Mouse (Mus musculus) lung, embryonic 14.5 days (tissue): ENCODE results near the gene Cdhr4. TPM values are rescaled to one million over a fixed set of nuclear protein-coding genes. Genes with fewer than 3 reads are reported as not detected.

Experiments
- ATAC-seq: fragments of 200-750 bp; cut with Nextera tagmentation; 2 replicates; pipeline ENCODE4 v1.8.0; 2017; ENCODE audit warnings: mild to moderate bottlenecking, moderate TSS enrichment, moderate library complexity; ENCODE audit not compliant: insufficient read depth
- DNase-seq: peaks from one replicate; pipeline ENCODE4 v3.0.0-alpha.2; 2015
- H3K27ac ChIP-seq: fragments of 300-500 bp; sonication (generic); 2 replicates; pipeline ENCODE4 v1.5.1; 2014; ENCODE audit warnings: low read depth, mild to moderate bottlenecking, moderate library complexity
- H3K27me3 ChIP-seq: fragments of 300-500 bp; sonication (generic); 2 replicates; pipeline ENCODE4 v1.6.1; 2014; ENCODE audit warnings: low read length, control low read depth; ENCODE audit not compliant: insufficient read depth
- H3K36me3 ChIP-seq: fragments of 300-500 bp; sonication (generic); 2 replicates; pipeline ENCODE4 v1.6.1; 2014; ENCODE audit warnings: control low read depth; ENCODE audit not compliant: insufficient read depth
- H3K4me1 ChIP-seq: fragments of 300-500 bp; sonication (generic); 2 replicates; pipeline ENCODE4 v1.6.1; 2014; ENCODE audit warnings: antibody characterized with exemption, control low read depth; ENCODE audit not compliant: insufficient read depth
- H3K4me2 ChIP-seq: fragments of 300-500 bp; sonication (generic); 2 replicates; pipeline ENCODE4 v1.6.1; 2014; ENCODE audit warnings: mild to moderate bottlenecking
- H3K4me3 ChIP-seq: fragments of 300-500 bp; sonication (generic); 2 replicates; pipeline ENCODE4 v1.5.1; 2014; ENCODE audit warnings: low read depth, low read length
- H3K9ac ChIP-seq: fragments of 300-500 bp; sonication (generic); 2 replicates; pipeline ENCODE4 v1.6.1; 2014
- H3K9me3 ChIP-seq: fragments of 300-500 bp; sonication (generic); 2 replicates; pipeline ENCODE4 v1.6.1; 2016; ENCODE audit warnings: low read depth, low read length, control low read depth
- CTCF ChIP-seq: IDR thresholded peaks from 2 replicates; pipeline ENCODE4 v1.5.1; 2016; ENCODE audit warnings: antibody characterized with exemption, low read depth
- WGBS: fragments of 180-500 bp; shearing (Covaris S2); extraction: QIAGEN DNeasy Blood & Tissue Kit; methylation state at CpG from one replicate; pipeline ENCODE4 v1.1.7; 2014; 5-methylcytosine and 5-hydroxymethylcytosine counted together
- polyA plus RNA-seq: library from polyadenylated mRNA; unstranded; fragments of >200 nt; fragmentation: Nextera tagmentation; extraction: Ambion mirVana; gene quantifications from 2 replicates; pipeline ENCODE4 v1.2.1, GENCODE M21; 2014

The Cdhr4 gene
- polyA plus RNA-seq, 1 experiment from 2014 or later: 8.3 TPM

GRCm38 (mm10) chr9:108044751-108045492, 52.6 kb downstream of the Cdhr4 start:
- no peaks in the 10 kb centered on the region for H3K9me3 ChIP-seq
- no peak overlapping the region for H3K4me2 ChIP-seq
- no peaks in the 10 kb centered on the region for H3K27me3 ChIP-seq
- no peak overlapping the region for H3K9ac ChIP-seq
- 92% methylated on average over 8 of the region's 8 CpGs for WGBS
- TF ChIP-seq CTCF: peak; percentile 9; the same call in 1 of the 2 replicates
- ATAC-seq: no peak
- H3K36me3 ChIP-seq: peaks cover 60% of the 10 kb centered on the region
- H3K4me3 ChIP-seq: no peak overlapping the region
- 0 out of 2 replicates have a peak, but pooled peaks cover 3% of the 10 kb centered on the region for H3K4me1 ChIP-seq
- no peak overlapping the region for H3K27ac ChIP-seq
- no peak for DNase-seq

- H3K4me1 ChIP-seq: 0 out of 2 replicates have a peak, but pooled peaks cover 3% of the 10 kb centered on the region
- ATAC-seq (no peak), DNase-seq (no peak)
- no peaks in the 10 kb centered on the region for H3K27me3 ChIP-seq
- no peak overlapping the region for H3K4me2 ChIP-seq
- no peaks in the 10 kb centered on the region for H3K9me3 ChIP-seq
- H3K9ac ChIP-seq: no peak overlapping the region
- WGBS: 85% methylated on average over 4 of the region's 4 CpGs
- TF ChIP-seq CTCF: no peak
- no peak overlapping the region for H3K27ac ChIP-seq
- peaks cover 60% of the 10 kb centered on the region for H3K36me3 ChIP-seq
- no peak overlapping the region for H3K4me3 ChIP-seq
These were observed 54.3 kb downstream of the Cdhr4 start for GRCm38 (mm10) chr9:108046582-108046981.

GRCm38 (mm10) chr9:108047601-108048565, 55.6 kb downstream of the Cdhr4 start:
- no peak for TF ChIP-seq CTCF
- Histone ChIP-seq H3K4me1 (0 out of 2 replicates have a peak, but pooled peaks cover 3% of the 10 kb centered on the region), H3K4me2 (peak overlapping the region; percentile 91), H3K27me3 (no peaks in the 10 kb centered on the region), H3K4me3 (peak overlapping the region; percentile 78), H3K36me3 (peaks cover 59% of the 10 kb centered on the region), H3K9me3 (no peaks in the 10 kb centered on the region), H3K9ac (peak overlapping the region; percentile 57), H3K27ac (peak overlapping the region; percentile 77)
- ATAC-seq (no peak), DNase-seq (no peak)
- WGBS: 43% methylated on average over 17 of the region's 17 CpGs

- no peak for TF ChIP-seq CTCF
- no peaks in the 10 kb centered on the region for H3K9me3 ChIP-seq
- H3K4me1 ChIP-seq: peaks cover 7% of the 10 kb centered on the region; the same call in 1 of the 2 replicates
- no peaks in the 10 kb centered on the region for H3K27me3 ChIP-seq
- H3K9ac ChIP-seq: peak overlapping the region; percentile 57
- ATAC-seq: peak; percentile 42
- peak overlapping the region; percentile 78 for H3K4me3 ChIP-seq
- WGBS: under 1% methylated on average over 19 of the region's 19 CpGs
- H3K27ac ChIP-seq: peak overlapping the region; percentile 77
- H3K36me3 ChIP-seq: peaks cover 54% of the 10 kb centered on the region
- H3K4me2 ChIP-seq: peak overlapping the region; percentile 91
- DNase-seq: peak; percentile 59
These were observed 56.3 kb downstream of the Cdhr4 start for GRCm38 (mm10) chr9:108048566-108048955.

- H3K4me1 ChIP-seq: peaks cover 7% of the 10 kb centered on the region; the same call in 1 of the 2 replicates
- H3K4me3 ChIP-seq: peak within 1 kb of the TSS; percentile 78
- under 1% methylated on average over 34 of the region's 39 CpGs for WGBS
- no peaks in the 10 kb centered on the region for H3K9me3 ChIP-seq
- peak; percentile 99 for DNase-seq
- H3K9ac ChIP-seq: peak within 1 kb of the TSS; percentile 75
- H3K4me2 ChIP-seq: peak within 1 kb of the TSS; percentile 91
- no peak for TF ChIP-seq CTCF
- ATAC-seq: peak; percentile 94
- H3K27ac ChIP-seq: peak within 1 kb of the TSS; percentile 78
- H3K36me3 ChIP-seq: peaks cover 56% of the 10 kb centered on the region
- no peaks in the 10 kb centered on the region for H3K27me3 ChIP-seq
These were observed 56.7 kb downstream of the Cdhr4 start, which contains the start of gene Gmppb for GRCm38 (mm10) chr9:108049016-108049455. Gmppb (plus strand) TSS chr9:108049242.

Other genes starting within 250 kb of the Cdhr4 start
- gene Rbm5, start 221.5 kb upstream of the Cdhr4 start, polyA plus RNA-seq: 176 and 184 TPM in 2 replicates
- 73.2 and 74.4 TPM in 2 replicates for gene Rbm6, start 119.3 kb upstream of the Cdhr4 start, polyA plus RNA-seq
- 11.9 and 13.0 TPM in 2 replicates for gene Mon1a, start 104.3 kb upstream of the Cdhr4 start, polyA plus RNA-seq
- 1.7 and 2.2 TPM in 2 replicates for gene Mst1r, start 85.6 kb upstream of the Cdhr4 start, polyA plus RNA-seq
- not detected in 2 replicates for gene Actl11, start 64.0 kb upstream of the Cdhr4 start, polyA plus RNA-seq
- gene Camkv, start 56.8 kb upstream of the Cdhr4 start, polyA plus RNA-seq: 2.7 TPM in 2 replicates
- 30.7 and 31.2 TPM in 2 replicates for gene Traip, start 42.4 kb upstream of the Cdhr4 start, polyA plus RNA-seq
- gene Uba7, start 17.0 kb upstream of the Cdhr4 start, polyA plus RNA-seq: 18.1 and 18.8 TPM in 2 replicates
- 4.0 and 4.5 TPM in 2 replicates for gene Gm20661, start 9.4 kb upstream of the Cdhr4 start, polyA plus RNA-seq
- 74.2 and 81.8 TPM in 2 replicates for gene Inka1, start 6.6 kb upstream of the Cdhr4 start, polyA plus RNA-seq
- gene Gm20662, start 3.9 kb downstream of the Cdhr4 start, polyA plus RNA-seq: 0.30 and 0.37 TPM in 2 replicates
- gene Ip6k1, start 10.0 kb downstream of the Cdhr4 start, polyA plus RNA-seq: 28.4 and 29.3 TPM in 2 replicates
- 22.2 and 25.7 TPM in 2 replicates for gene Gmppb, start 56.7 kb downstream of the Cdhr4 start, polyA plus RNA-seq
- 3.1 and 3.4 TPM in 2 replicates for gene Amigo3, start 60.7 kb downstream of the Cdhr4 start, polyA plus RNA-seq
- 0.18 and 0.20 TPM in 2 replicates for gene Mst1, start 87.9 kb downstream of the Cdhr4 start, polyA plus RNA-seq
- gene Rnf123, start 90.8 kb downstream of the Cdhr4 start, polyA plus RNA-seq: 27.9 and 30.9 TPM in 2 replicates
- 49.4 and 49.9 TPM in 2 replicates for gene Apeh, start 102.1 kb downstream of the Cdhr4 start, polyA plus RNA-seq
- 0.15 and 0.24 TPM in 2 replicates for gene Bsn, start 197.9 kb downstream of the Cdhr4 start, polyA plus RNA-seq